Mouse (Mus musculus) kidney, adult 2 months (tissue): ENCODE measurements around the gene Neurl4.

Experiments
- CTCF ChIP-seq: fragments of 200-500 bp; conservative IDR thresholded peaks from 2 replicates; pipeline ENCODE4 v1.5.1; 2011; ENCODE audit warnings: low read depth, mild to moderate bottlenecking, control low read depth, low read length, moderate library complexity, mixed read lengths; ENCODE audit not compliant: insufficient read depth, insufficient read length
- POLR2A ChIP-seq: fragments of 200-500 bp; IDR thresholded peaks from one replicate; pipeline ENCODE4 v1.6.1; 2011; ENCODE audit warnings: low read depth, low read length, control low read depth

DNA sequence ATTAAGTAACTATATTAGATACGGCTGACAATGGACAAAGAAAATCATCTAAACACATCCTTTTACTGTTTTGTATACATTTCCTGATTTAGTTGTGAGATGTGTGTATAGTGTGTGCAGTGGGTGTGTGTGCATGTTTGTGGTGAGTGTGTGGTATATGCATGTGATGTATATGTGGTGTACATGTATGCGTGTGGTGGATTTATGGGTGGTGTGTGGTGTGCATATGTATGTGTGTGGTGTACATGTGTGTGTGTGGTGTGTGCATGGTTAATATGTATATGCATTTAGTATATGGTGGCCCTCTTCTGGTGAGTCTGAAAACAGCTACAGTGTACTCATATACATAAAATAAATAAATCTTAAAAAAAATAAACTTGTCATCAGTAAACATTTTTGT is 26.6 kb downstream of the Neurl4 start:
- TF ChIP-seq CTCF (no peak), POLR2A (no peak)
